Mouse (Mus musculus) left cerebral cortex, adult 8-10 months (tissue): Measurements from ENCODE around the gene Rundc1. TPM values are rescaled to one million over a fixed set of nuclear protein-coding genes. Genes with fewer than 3 reads are reported as not detected.
"Not testable (repeated sequence)": the region's sequence is repeated elsewhere in the genome, so short reads cannot be mapped to it uniquely, and the experiment has no call there.

ENCODE experiments used
- DNase-seq, 2 experiments: peaks; one replicate each; pipeline ENCODE4 v3.0.0; 2022; ENCODE audit warnings: low spot score in 2 of 2
- total RNA-seq, 4 experiments: library from RNA; stranded (reverse); gene quantifications; 2 replicates each; pipeline ENCODE4 v1.2.4; 2022

Gene Rundc1
- total RNA-seq = 10 to 100 TPM; 31.1 to 37.3 (median 34.4) TPM

DNA sequence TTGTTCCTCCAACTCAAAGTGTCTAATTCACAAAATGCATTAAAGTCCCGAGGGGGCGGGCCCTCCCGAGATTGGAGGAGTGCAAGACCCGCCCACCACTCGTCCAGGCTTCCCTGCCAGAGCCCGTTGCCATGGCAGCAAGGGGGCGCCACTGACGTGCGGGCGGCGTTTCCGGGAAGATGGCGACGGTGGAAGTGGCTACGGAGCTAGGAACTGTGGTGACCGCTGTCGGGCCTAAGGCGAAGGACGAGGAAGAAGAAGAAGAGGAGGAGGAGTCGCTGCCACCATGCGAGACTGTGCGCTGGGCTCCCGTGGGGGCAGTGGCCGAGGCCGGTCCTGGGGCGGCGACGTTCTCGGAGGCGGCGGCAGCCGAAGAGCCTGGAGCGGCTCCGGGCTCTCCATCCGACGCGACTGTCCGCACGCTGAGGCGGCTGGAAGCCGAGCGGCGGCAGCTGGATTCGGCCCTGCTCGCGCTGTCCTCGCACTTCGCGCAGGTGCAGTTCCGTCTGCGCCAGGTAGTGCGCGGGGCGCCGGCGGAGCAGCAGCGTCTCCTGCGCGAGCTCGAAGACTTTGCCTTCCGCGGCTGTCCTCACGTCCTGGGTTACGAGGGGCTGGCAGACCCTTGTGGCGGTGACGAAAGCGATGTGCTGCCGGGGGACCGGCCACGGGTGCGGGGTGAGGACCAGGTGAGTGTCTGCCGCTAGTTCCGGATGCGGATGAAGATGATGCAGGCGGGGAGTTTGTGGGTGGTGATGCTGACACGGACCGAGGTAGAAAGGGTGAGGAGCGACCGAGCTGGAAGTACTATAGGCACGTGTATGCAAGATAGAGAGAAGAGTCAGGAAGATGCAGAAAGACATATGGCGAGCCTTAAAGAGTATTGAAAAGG lies at the start of gene Rundc1, which contains the start of gene Ptges3l:
TSS of gene Rundc1 (plus strand) at position 161 of the 889 bp plus-strand sequence.
TSS of gene Ptges3l (minus strand) at position 409 of the 889 bp plus-strand sequence.
- DNase-seq = peak; percentile 94 to 96

DNA sequence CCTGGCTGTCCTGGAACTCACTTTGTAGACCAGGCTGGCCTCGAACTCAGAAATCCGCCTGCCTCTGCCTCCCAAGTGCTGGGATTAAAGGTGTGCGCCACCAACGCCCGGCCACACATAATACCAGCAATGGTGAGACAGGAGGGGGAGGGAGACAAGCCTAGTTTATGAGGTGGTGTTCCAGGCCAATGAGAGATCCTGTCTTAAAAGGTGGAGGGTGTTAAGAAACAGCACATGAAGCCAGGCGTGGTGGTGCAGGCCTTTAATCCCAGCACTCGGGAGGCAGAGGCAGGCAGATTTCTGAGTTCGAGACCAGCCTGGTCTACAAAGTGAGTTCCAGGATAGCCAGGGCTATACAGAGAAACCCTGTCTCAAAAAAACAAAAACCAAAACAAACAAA lies 46.7 kb upstream of the Rundc1 start:
- not testable (repeated sequence) for DNase-seq

- no peak for DNase-seq
Observed at GRCm38 (mm10) chr11:101378926-101379325, 46.0 kb upstream of the Rundc1 start.

GRCm38 (mm10) chr11:101381817-101382216 lies 43.1 kb upstream of the Rundc1 start:
- DNase-seq = no peak

DNA sequence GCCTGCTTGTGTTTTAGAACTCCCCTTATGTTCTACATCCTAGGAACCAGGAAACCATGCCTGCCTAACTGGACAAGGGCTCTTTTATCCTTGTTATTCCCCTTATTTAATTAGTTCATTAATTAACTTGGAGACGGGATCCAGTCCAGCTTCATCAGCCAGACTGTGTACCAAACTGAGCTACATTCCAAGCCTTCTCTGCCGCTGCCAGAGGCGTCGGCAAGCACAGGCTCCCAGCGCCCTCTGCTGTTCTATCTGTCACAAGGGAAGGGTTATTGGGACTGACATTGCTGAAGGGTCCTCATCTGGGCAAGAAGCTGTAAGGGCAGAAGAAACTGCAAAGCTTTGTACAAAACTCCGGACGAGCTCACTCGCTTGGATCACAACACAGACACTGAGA lies 29.8 kb upstream of the Rundc1 start:
- peak; percentile 21 to 43 for DNase-seq

- no peak for DNase-seq
Observed at GRCm38 (mm10) chr11:101415306-101415705, 9.6 kb upstream of the Rundc1 start.

DNA sequence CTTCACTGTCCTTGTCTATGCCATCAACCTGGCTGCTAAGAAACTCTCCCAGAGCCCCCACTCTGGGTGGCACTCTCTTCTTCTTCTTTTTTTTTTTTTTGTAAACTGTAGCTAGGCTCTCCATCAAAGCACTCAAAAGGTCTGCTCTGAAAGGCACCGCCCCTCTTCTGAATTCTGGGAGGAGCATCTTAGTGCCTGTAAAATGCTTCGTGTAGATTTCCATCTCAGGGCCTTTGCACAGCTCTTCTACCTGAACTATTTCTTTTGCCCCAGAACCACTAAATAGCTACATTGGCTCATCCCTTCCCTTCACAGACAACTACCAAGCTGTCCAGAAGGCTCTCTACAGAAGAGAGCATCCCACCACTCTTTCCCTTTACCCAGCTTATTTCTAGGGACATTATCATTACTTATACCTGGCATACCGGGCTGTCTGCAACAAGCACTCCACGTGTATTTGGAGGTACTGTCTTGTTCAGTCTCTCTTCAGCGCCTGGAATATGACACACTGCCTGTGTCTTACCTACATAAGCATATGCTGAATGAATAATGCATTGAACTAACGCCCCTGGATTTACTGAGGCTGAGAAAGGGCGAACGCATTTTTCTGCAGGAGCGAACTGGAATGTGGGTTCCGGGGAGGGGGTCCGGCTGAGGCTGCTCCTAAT lies 8.3 kb upstream of the Rundc1 start:
- no peak for DNase-seq

GRCm38 (mm10) chr11:101417101-101417855 lies 7.6 kb upstream of the Rundc1 start, which contains the start of gene Aarsd1:
Aarsd1 (minus strand) TSS chr11:101417615.
- DNase-seq = peak; percentile 67 to 92

DNA sequence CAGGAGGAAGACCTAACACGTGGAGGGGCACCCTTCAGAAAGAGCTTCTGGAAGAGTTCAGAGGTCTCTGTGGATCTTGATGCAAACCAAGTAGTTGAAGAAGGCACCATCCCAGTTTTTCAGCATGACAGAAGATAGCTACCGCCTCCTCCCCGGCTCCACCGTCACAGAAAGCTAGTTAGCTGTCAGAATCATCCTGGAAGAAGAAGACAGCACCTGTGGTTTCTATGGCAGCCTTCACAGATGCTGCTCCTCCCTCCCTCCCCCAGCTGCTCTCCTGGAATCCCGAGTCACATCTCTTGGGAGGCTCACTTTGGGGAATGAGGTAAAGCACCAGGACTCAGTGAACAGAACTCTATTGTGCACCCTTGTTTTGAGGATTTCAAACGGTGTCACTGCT lies 5.9 kb upstream of the Rundc1 start:
- DNase-seq = peak in 1 of 2 experiments; percentile 54

DNA sequence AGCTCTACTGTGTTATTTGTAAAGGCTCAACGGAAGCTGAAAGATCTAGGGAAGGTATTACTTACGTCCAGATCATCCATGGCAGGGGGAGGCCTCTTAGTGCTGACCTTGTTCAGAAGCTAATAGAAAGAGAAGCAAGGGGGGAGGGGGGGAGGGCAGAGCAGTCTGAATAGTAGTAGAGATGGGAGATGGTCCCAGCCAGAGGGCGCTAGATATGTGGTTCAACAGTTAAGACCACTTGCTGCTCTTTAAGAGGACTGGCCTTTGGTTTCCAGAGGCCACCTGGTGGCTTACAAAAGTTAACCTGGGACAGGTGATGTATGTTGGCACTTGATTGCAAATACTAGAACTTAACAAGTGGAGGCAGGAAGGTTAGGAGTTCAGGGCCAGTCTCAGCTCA lies 5.3 kb upstream of the Rundc1 start:
- DNase-seq = no peak

- no peak for DNase-seq
Observed at GRCm38 (mm10) chr11:101420148-101420547, 4.7 kb upstream of the Rundc1 start.

GRCm38 (mm10) chr11:101424105-101424851 lies 607 bp upstream of the Rundc1 start, which contains the start of gene Gm27029:
Gm27029 (minus strand) TSS chr11:101424796.
- DNase-seq = peak; percentile 32 to 33

GRCm38 (mm10) chr11:101426165-101426564 lies 1.3 kb downstream of the Rundc1 start:
- DNase-seq = no peak

- no peak for DNase-seq
Observed at GRCm38 (mm10) chr11:101431327-101431726, 6.4 kb downstream of the Rundc1 start.

DNA sequence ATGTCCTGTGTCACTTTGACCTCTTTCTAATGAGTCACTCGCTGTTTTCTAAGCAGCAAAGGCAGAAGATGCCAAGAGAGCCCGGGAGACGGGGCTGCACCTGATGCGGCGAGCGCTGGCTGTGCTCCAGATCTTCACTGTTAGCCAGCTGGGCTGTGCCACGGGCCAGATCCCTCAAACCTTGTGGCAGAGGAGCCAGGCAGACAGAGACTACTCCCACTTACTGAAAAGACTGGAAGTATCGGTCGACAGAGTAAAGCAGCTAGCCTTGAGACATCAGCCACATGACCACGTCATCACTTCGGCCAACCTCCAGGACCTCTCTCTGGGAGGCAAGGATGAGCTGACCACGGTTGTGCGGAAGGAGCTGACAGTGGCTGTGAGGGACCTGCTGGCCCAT lies 8.5 kb downstream of the Rundc1 start:
- no peak for DNase-seq

DNA sequence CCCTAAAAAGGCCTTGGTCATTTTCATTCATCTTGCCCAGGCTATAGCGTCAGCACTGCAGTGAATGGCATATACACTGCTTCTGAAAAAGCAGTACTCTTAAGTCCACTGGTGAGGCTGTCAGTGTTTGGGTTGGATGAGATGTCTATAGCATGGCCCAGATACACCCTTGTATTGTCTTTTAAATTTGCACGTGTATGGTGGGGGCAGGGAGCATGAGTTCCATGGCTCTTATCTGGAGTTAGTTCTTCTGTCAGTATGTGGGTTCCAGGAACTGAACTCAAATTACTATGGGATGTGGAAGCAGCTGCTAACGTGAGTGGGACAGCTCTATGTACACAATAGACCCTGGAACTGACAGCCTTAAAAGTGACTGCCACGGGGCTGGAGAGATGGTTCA lies 10.9 kb downstream of the Rundc1 start:
- DNase-seq = no peak

- no peak for DNase-seq
Observed at GRCm38 (mm10) chr11:101436916-101437315, 12.0 kb downstream of the Rundc1 start.

DNA sequence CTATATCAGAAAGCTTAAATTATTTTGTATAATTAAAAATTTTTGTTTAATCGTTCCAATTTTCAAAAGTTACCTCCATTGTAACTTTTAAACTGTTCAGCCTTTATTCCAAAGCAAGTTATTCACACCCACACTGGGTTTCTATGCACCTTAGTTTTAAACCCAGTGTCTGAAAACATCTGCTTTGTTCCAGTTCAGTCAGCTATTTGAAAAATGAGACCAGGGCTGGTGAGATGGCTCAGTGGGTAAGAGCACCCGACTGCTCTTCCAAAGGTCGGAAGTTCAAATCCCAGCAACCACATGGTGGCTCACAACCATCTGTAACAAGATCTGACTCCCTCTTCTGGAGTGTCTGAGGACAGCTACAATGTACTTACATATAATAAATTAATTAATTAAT lies 13.1 kb downstream of the Rundc1 start:
- not testable (repeated sequence) for DNase-seq

- not testable (repeated sequence) for DNase-seq
Observed at GRCm38 (mm10) chr11:101441450-101442126, 16.7 kb downstream of the Rundc1 start.

DNA sequence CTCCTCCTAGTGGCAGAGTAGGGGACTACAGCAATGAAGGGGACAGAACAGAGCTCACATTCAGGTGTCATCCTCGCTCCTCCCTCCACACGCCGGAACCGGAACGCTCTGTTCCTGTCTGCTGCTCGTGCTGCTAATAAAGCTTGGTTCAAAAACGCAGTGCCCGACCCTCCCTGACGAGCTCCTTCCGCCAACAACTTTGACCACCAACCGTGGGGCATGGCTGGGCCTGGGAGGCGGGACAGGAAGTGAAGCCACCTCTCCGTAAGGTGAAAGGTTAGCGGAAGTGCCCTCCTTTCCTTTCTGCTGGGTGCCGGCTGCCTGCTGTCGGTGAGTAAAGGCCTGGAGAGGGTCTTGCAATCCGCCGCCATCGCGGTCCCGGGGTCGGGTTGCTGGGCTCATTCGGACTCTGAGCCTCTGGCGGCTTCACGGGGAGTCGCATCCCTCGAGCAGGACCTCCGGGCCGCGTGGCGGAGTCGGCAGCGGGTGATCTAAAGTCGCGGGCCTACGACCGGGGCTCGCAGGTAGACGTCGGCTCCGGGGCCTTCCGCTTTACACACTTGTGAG lies 17.3 kb downstream of the Rundc1 start, which contains the start of gene Rpl27:
TSS of gene Rpl27 (plus strand) at position 172 of the 567 bp plus-strand sequence.
- peak; percentile 86 to 98 for DNase-seq
